Mouse (Mus musculus) adrenal gland, postnatal 36 days (tissue): ENCODE measurements around the gene Galnt5. TPM values are rescaled to one million over a fixed set of nuclear protein-coding genes. Genes with fewer than 3 reads are reported as not detected.

Experiments
- total RNA-seq, 2 experiments: library from RNA; stranded (reverse); gene quantifications; 2 replicates each; pipeline ENCODE4 v1.2.3; 2021

The Galnt5 gene
- total RNA-seq, 2 experiments from 2014 or later = 0.10 TPM; not detected in 1

Other genes with a start within 250 kb of the Galnt5 start
- gene Ermn, start 55.0 kb downstream of the Galnt5 start, total RNA-seq = not detected
- 10 to 100 TPM; 16.2 to 19.6 TPM for gene Cytip, start 197.6 kb downstream of the Galnt5 start, total RNA-seq